Mouse (Mus musculus): ENCODE measurements around the gene Rreb1.

DNA sequence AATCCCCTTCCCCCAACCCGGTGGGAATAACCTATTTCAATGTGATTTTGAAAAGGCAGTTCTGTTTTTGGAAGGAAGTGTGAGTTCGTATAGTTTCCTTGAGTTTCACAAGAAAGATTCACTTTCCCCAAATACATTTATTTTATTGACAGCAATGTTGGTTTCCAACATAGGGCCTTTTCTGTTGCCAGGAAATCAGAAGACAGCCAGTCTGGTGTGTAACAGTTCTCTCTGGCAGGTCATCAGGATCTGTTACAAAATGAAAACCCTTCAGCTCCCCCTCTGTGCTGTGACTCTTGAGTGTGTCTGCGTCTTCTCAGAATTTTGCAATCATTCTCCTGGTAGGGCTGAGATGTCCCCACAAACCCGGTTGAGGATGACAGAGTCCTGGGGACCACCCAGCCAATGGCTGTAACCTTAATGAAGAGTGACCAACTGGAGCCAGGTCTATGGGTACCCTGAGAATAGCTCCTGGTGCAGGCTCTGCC, 146.3 kb downstream of the Rreb1 start:
- TF ChIP-seq CTCF (IDR thresholded peaks at IDR 0.05; ENCODE audit: low read depth, low read length) (no peak), POLR2A (IDR thresholded peaks at IDR 0.05; ENCODE audit: extremely low read depth, insufficient read depth, low read length) (no peak)

Data from liver, adult 2 months (tissue).